Mouse (Mus musculus): Measurements from ENCODE around the gene Acss1.

The Acss1 gene

GRCm38 (mm10) chr2:150666723-150667064 is 1.6 kb downstream of the Acss1 start:
- in situ Hi-C loops (cut with MboI): no loop called here

- in situ Hi-C loops (cut with MboI): no loop called here
Measured at GRCm38 (mm10) chr2:150665534-150666451, 2.5 kb downstream of the Acss1 start.

GRCm38 (mm10) chr2:150665006-150665405 is 3.3 kb downstream of the Acss1 start:
- in situ Hi-C loops (cut with MboI): no loop called here

- in situ Hi-C loops (cut with MboI): no loop called here
Measured at GRCm38 (mm10) chr2:150664152-150664920, 4.0 kb downstream of the Acss1 start.

- in situ Hi-C loops (cut with MboI): no loop called here
Measured at GRCm38 (mm10) chr2:150663255-150663654, 5.0 kb downstream of the Acss1 start.

- in situ Hi-C loops (cut with MboI): no loop called here
Measured at GRCm38 (mm10) chr2:150662007-150662406, 6.3 kb downstream of the Acss1 start.

- in situ Hi-C loops (cut with MboI): no loop called here
Measured at GRCm38 (mm10) chr2:150660668-150661451, 7.4 kb downstream of the Acss1 start.

- in situ Hi-C loops (cut with MboI): no loop called here
Measured at GRCm38 (mm10) chr2:150660049-150660448, 8.3 kb downstream of the Acss1 start.

GRCm38 (mm10) chr2:150656975-150657768 is 11.1 kb downstream of the Acss1 start:
- in situ Hi-C loops (cut with MboI): no loop called here

- in situ Hi-C loops (cut with MboI): no loop called here
Measured at GRCm38 (mm10) chr2:150656112-150656511, 12.2 kb downstream of the Acss1 start.

- in situ Hi-C loops (cut with MboI): no loop called here
Measured at GRCm38 (mm10) chr2:150655290-150655689, 13.0 kb downstream of the Acss1 start.

GRCm38 (mm10) chr2:150654814-150655213 is 13.5 kb downstream of the Acss1 start:
- in situ Hi-C loops (cut with MboI): no loop called here

GRCm38 (mm10) chr2:150651366-150651765 is 16.9 kb downstream of the Acss1 start:
- in situ Hi-C loops (cut with MboI): no loop called here

GRCm38 (mm10) chr2:150650511-150651074 is 17.7 kb downstream of the Acss1 start:
- in situ Hi-C loops (cut with MboI): no loop called here

- in situ Hi-C loops (cut with MboI): no loop called here
Measured at GRCm38 (mm10) chr2:150648300-150648895, 19.9 kb downstream of the Acss1 start.

- in situ Hi-C loops (cut with MboI): no loop called here
Measured at GRCm38 (mm10) chr2:150647681-150648299, 20.5 kb downstream of the Acss1 start.

GRCm38 (mm10) chr2:150646411-150647121 is 21.7 kb downstream of the Acss1 start:
- in situ Hi-C loops (cut with MboI): no loop called here

GRCm38 (mm10) chr2:150645225-150645624 is 23.1 kb downstream of the Acss1 start:
- in situ Hi-C loops (cut with MboI): no loop called here

GRCm38 (mm10) chr2:150643726-150644415 is 24.4 kb downstream of the Acss1 start:
- in situ Hi-C loops (cut with MboI): no loop called here

Data from mature B cell (primary cell).